Mouse (Mus musculus) heart, adult 18-20 months (tissue): ENCODE data around the gene Armc2. TPM values are rescaled to one million over a fixed set of nuclear protein-coding genes. Genes with fewer than 3 reads are reported as not detected.
A peak's percentile ranks its signal among the peaks of the same experiment; 100 is the strongest.

ENCODE experiments used
- DNase-seq, 2 experiments: peaks; one replicate each; pipeline ENCODE4 v3.0.0; 2021 to 2022; ENCODE audit warnings: mixed read lengths in 1 of 2
- total RNA-seq, 2 experiments: library from RNA; stranded (reverse); gene quantifications; 2 replicates each; pipeline ENCODE4 v1.2.3; 2021

The Armc2 gene
- total RNA-seq, 2 experiments from 2014 or later: 18.4 to 22.6 TPM

DNA sequence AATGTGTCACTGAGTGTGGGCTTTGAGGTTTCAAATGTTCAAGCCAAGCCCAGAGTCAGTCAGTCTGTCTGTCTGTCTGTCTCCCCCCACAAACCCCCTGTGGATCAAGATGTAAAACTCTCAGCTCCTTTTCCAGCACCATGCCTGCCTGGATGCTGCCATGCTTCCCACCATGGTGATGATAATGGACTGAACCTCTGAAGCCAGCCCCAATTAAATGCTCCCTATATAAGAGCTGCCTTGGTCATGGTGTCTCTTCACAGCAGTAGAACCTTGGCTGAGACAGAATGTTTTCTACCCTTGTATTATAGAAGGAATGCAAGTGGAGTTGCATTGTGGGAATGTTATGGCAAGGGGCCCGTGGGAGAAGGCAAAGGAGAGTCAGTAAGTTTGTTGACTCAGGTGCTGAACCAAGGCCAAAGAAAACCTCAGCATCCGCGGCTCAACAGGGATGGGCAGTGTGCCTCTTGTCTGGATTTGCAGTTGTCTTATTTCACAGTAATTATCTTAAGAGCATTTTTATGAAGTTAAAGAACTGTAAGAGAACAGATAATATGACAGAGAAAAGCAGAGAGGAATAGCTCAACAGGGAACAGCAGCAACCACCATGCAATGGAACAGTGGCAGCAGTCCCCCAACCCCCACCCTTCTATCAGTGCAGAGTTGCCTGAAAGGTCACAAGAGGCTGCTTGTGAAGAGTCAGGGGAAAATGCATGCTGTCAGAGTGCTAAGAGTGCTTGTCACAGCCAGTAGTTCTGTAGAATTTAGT, 152.0 kb downstream of the Armc2 start:
- peak; percentile 64 to 70 for DNase-seq

Other genes starting within 250 kb of the Armc2 start
- 1 to 10 TPM; 2.0 to 2.9 TPM for gene Cep57l1, start 208.6 kb downstream of the Armc2 start, total RNA-seq
- 100 to 1,000 TPM; 135 to 156 TPM for gene Sesn1, start 208.5 kb downstream of the Armc2 start, total RNA-seq